Mouse (Mus musculus) embryo, embryonic 11.5 days (tissue): Measurements from ENCODE around the gene Etfdh.

ENCODE experiments used
- DNase-seq: peaks from one replicate; pipeline ENCODE4 v3.0.0-alpha.2; 2012; ENCODE audit warnings: low read depth, low spot score

Etfdh gene

DNA sequence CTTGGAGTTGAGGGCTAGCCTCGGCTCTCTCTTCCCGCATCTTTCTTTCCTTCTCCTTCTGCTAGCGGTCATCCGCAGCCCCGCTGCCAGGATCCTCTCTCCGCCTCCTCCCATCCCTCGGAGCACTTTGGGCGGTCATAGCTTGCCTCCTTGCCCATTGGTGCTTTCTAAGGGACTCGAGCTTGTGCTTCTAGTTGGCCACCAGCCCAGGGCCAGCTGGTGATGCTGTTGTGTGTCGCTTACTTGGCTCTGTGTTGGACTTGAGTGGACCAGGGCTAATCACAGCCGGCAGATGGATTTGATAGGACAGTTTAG, at the start of gene Etfdh:
Gene Etfdh (minus strand): TSS at position 85 of the 315 bp plus-strand sequence.
- peak; percentile 38 for DNase-seq

DNA sequence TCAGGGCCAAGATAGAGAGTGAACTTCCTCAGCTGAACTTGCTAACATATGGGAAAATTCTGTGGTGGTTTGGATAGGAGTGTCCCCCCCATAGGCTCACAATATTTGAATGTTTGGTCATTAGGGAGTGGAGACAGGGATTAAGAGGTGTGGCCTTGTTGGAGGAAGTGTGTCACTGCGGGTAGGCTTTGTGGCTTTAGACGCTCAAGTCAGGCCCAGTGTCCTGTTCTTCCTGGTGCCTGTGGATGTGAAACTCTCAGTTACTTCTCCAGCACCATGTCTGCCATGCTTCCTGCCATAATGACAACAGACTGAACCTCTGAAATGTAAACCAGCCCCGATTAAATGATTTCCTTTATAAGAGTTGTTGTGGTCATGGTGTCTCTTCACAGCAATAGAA, 47.1 kb upstream of the Etfdh start:
- DNase-seq: no peak

DNA sequence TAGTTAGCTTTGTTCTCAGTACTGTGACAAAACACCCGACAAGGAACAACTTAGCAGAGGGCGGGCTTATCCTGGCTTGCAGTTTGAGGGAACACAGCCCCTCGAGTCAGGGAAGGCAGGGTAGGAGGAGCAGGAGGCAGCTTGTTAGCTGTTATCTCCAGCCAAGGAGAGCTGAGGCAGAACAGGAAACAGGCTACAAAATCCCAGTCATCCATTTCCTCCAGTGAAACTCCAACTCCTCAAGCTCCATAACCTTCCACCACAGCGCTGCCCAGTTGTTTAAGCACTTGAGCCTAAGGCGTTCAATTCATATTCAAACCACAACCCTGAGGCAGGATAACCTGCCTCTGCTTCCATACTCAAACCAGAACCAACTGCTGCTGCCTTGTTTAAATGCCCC, 45.3 kb upstream of the Etfdh start:
- no peak for DNase-seq

DNA sequence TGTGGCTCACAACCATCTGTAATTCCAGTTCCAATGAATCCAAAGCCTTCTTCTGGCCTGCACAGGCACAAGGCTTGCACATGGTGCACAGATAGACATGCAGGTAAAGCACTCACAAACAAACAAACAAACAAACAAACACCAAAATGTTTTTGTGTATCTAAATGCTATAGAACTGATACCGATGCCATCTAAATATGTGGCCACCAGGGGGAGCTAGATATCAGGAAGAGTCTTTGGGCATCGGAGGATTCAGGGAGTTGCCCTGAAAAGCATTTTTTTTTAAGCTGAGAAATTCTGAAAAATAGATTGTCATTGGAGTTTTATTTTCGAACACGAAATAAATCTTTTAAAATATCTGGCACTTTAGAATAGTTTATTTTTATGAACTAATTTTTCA, 43.8 kb upstream of the Etfdh start:
- DNase-seq: peak; percentile 51

DNA sequence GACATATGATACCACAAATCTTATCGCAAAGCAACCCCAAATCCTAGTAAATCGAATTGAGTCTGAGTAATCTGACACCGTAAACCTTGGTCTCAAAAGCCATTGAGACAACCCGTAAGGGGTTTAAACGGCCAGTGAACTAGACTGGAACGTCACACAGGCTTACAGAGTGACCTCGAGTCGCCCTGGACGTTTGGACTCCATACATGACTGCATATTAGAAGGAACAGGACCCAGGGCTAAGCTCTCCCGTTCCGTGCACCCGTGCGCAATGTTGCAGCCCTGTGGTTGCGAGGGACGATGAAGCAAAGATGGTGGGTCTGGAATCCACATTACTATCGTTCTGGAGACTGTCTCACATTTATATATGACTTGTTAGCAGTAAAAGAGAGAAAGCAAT, 42.9 kb upstream of the Etfdh start:
- no peak for DNase-seq

DNA sequence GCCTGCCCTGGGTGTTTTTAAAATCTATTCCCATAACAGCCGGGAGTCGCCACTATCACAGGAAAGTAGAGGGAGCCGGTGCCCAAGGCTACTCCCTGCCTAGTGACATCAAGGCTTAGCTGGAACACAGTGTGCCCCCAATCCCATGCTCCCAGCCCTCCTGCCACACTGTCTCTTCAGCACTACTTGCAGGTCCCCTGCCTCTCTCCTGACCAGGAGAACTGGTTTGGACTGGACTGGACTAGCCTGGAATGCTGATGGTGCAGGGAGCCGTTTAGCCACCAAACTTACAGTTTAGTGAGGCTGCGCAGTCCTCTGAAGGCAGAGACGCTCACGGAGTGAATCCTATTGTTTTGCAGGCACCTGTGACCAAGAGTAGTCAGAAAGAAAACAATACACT, 41.3 kb upstream of the Etfdh start:
- DNase-seq: no peak

DNA sequence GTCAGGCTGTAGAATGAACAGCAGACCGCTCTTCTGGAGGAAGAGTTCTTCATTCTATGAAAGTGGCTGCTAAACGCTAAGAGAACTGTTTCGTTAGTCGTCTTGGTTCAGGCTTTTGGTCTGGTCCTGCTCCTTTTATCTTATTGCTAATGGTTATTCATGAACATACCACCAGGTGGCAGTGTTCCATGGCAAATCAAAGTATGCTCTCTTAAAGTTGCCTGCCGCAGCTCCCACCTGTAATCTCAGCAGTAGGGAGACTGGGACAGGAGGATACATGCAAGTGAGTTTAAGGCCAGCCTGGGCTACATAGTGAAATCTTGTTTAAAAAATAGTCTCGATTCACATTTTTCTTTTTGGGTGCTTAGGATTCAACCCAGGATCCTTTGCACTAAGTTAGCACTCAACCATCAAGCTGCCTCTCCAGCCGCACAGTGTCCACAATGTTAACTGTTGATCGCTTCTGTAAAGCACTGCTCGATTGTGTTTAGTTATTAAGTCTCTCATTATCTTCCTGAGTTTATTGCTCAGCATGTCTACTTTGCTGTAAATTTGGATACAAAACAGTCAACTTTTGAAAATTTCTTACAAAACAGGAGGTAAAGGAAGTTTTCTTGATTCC, 35.6 kb upstream of the Etfdh start:
- DNase-seq: peak; percentile 45

DNA sequence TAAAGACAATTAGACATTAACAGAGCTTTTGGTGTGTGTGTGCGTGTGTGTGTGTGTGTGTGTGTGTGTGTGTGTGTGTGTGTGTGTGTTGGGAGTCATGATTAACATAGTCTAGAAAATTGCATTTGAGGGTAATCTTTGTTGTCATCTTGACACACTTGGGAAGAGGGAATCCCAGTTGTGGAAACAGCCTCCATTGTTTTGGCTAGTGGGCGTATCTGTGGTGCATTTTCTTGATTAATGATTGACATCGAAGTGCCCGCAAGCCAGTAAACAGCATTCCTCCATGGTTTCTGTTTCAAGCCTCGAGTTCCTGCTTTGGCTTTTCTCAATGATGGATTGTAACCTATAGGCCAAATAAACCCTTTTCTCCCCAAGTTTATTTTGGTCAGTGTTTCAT, 27.4 kb upstream of the Etfdh start:
- no peak for DNase-seq

DNA sequence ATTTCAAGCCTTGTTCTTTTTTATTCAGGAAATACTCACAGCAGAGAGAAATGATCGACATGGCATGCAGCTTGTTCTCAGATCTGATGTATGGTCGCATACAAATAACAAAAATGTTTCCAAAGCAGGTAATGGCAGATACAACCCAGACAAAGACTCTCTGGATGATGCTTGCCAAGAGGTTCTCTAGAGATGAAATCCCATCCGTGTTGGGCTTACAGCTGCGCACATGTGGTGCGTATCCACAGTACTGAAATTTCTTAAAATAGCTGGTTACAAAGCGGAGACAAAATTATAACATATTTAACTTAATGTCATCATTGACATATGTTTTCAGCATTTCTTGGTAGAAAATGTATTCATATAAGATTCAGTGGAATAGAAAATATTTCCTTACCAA, 22.8 kb upstream of the Etfdh start:
- no peak for DNase-seq

DNA sequence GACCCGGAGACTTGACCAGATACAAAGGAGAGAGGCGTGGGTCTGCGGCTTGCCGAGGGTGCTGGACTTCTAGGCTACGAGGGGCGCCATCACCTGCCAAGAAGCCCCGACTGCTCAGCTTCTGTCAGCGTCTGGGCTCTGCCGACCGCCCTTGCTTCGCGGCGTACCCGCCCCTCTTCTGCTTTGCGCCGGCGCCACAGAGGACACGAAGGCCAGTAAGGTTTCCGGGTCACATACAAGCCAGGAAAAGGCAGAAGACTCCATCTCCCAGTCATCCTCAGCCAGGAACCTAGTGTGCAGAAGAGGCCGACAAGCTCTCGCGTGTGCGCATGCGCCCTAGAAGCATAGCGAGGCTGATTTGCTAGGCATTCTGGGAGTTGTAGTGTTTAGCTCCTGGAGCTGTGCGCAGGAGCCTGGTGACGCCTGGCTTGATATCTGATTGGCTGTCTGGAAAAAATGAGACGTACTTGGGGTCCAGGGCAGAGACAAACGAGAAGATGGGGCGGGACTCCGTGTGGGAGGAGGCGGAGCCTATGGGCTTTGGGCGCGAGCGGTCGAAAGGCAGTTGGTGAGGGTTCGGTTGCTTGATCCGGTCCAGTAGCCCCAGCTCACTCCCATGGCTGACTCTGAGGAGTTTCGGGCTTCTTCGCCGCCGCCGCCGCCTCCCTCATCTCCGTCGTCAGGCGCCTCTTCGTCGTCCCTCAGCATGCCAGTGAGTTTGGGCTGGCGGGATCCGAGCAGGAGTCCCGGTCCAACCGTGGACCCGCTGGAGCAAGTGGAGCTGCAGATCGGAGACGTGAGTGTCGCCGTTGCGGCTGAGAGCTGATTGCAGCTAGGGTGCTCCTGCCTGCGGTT, 512 bp downstream of the Etfdh start, which contains the start of gene 4930579G24Rik:
Gene 4930579G24Rik (plus strand): TSS at position 519 of the 855 bp plus-strand sequence.
- DNase-seq: peak; percentile 97

DNA sequence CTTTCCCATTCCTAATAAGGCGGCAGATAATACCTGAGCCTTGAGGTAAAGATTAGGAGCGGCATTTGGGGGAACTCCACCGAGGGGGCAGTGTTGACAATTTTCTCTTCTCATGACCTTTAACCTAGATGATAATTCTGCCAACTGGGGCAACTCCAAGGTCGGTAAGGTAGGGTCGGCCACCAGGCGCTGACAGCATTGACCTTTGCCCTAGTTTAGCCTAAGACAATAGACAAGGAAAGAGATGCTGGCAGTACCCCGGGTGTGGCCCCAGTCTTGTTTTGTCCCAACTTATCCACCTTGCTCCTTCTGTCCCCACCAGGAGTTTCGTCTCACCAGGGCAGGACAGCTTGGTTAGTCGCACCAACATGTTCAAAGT, 1.1 kb downstream of the Etfdh start:
- DNase-seq: no peak

DNA sequence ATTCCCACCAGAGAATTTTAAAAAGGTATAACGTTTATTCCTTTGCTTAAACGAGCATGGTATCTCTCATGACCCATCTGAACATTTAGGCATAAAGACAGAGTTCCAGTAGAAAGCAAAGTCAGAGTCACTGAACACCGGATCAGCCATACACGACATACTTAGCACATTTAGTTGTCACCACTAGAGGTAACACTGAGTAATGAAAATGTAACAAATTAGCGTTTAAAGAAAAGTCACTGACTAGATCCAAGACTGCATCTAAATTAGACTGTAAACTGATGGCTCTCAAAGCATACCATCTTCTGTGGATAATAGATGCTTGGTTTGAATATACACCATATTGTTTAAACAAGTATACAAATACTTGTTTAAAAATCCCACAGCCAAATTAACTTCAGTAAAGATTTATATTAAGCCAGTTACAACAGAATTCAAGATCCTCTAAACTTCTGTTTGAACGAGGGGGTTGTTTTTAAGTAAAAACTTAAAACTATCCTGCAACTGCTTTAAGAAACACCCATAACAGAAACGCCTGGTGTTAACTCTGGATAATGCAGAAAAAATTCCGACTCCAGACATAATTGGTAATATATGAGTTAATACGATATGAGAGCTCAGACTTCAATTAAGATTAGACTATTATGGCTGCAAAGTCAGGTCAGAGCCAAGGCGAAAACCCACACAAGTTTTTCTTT, 1.7 kb downstream of the Etfdh start:
- no peak for DNase-seq

DNA sequence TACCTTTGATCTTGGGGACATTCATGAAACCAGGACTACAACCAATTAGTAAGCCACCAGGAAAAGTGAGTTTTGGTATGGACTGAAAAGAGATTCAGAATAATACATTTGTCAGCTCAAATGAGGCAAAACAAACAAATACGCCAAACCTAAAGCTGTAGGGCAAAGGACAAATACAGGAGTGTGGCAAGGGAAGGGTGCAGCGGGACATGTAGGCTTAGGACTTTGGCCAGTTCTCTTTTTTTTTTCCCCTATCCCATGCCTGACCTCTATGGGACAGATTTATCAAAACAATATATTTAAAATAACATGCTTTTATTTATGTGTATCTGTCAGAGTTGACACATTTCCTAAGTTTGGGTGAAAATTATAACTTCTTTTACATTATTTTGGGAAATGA, 19.4 kb downstream of the Etfdh start:
- no peak for DNase-seq

DNA sequence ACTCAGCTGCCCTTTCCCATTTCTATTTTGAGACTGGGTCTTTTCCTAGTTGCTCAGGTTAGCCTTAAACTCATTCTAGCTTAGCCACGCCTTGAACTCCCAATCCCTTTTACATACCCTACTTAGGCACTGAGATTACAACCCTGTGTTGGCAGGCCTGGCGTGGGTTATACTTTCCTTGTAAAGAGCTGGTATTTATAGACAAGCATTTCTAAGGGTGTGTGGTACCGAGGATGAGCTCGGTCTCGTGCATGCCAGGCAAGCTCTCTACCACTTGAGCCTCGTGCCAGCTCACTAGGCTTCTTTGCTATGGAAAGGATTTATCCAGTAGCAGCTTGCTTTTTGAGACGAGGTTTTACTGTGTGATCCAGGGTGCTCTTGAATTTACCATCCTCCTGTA, 33.8 kb downstream of the Etfdh start:
- no peak for DNase-seq

DNA sequence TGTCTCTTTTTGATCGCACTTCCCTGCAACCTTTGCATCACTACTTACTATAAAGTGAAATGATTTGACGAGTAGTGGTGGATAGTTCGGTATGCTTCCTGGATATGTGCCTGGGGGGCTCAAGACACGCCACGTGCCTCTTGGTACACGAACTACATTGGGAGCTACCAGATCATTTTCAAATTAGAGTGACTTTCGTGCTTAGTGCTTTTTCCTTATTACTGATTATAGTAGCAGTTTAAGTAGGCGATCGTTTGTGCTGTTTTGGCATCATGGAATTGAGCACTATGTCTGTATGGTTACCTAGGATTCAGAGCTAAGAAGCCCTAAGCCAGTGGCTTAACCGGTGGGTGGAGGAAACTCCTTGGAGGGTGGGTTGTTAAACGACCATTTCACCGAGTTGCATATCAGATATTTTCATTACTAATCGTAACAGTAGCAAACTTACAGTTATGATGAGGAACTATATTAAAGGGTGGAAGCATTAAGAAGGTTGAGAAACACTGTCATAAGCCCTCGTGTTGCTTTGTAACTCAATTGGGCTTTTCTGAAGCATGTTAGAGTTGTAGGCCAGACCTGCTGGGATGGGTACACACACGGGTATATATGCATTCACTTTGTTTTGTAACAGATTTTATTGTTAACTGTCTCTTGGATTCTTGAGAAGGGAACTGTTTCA, 37.4 kb downstream of the Etfdh start:
- no peak for DNase-seq

DNA sequence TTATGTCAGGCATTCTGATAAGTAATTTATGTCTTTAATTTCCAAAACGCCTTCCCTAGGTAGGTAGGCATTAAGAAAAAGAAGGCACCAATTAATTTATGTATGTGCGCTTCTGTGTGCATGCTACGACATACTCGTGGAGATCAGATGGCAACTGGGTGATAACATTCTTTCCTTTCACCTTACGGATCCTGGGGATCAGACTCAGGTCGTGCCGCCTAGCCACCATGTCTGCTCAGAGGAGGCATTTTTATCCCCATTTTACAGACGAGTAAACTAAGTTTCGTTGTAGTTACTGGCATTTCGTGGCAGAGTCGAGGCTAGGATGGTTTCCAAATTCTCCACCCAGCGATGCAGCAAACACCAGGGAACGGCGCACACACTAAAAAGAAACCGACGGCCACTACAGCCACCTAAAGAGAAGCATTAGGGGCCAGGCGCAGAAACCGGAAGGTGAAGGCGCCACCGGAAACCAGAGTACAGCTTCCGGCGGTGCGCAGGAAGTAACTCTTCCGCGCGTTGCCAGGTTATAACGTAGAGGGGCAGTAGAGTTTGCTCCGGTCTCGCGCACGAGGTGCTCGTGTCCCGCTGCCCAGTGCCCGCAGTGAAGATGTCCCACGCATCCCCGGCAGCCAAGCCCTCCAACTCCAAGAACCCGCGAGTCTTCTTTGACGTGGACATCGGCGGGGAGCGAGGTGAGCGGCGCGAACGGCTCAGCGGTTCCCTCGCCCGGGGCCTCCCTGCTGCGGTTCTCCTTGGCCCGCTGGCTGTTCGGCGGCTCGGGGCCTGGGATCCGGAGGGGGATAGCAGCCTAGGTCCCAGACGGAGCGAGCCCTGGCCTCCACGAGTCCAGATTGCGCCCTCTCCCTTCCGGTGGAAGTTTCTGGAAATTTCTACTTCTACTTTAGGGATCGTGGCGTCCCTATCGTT, 38.2 kb downstream of the Etfdh start, which contains the start of gene Ppid:
Gene Ppid (plus strand): TSS at position 480 of the 930 bp plus-strand sequence.
- DNase-seq: peak; percentile 73

DNA sequence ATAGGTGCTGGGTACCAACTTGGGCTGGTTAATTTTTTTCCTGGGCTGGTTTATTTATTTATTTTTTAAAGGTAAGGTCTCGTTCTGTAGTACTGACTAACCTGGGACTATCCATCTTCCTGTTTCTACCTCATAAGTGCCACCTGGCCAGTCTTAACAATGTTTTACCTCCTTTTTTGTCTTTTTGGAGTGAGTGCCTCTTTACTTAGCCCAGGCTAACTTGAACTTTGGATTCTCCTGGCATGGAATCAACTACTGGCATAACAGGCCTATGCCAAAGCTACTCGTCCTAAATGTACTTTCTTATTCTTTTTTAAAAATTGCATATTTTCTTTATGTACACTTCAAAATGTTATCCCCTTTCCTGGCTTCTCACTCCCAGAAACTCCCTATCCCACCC, 39.6 kb downstream of the Etfdh start:
- no peak for DNase-seq

DNA sequence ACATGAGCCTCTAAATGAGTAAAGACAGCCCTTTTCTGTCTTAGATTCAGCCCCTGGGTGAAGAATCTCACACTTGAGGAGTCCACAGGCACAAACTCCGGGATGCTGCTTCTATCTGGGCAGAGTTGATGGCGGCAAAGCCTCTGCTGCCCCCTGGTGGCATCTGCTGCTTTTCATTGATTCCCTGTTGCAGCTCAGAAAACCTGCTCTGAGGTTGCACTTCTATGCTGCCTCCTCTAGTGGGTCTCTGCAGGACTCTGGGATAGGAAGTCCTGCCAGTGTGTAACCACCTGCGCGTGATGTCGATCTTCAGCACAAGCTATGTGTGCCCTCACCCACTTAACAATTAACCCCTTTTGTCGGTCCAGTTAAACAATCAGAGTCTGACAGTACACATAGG, 42.5 kb downstream of the Etfdh start:
- DNase-seq: peak; percentile 84

DNA sequence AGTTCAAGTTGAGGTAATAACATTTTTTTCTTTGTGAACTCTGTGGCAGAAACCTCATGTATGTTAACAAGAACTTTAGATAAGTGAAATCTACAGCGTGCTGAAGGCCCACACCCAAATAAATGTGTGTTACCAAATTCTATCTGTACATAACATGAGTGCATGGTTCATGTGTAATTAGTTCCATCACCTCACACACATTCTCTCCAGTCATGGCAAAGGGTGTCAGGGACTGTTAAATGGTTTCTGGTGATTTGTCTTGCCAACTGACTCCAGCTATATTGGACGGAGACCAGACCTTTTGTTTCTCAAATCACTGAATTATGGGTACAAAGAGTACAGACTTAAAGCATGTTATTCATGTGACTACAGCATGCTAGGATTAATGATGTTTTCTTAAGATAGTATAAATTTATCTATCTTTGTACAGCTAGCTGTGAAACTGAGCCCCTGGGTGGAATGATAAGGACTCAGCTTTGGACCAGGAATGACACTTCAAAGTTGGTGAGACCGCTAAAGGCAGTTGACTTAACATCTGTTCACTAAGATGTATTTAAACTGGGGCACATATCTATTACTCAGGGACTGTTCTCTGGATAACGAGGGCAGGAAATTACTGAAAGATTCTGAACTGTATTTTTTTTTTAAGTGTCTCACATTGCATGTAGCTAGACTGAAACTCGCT, 49.3 kb downstream of the Etfdh start:
- DNase-seq: no peak

DNA sequence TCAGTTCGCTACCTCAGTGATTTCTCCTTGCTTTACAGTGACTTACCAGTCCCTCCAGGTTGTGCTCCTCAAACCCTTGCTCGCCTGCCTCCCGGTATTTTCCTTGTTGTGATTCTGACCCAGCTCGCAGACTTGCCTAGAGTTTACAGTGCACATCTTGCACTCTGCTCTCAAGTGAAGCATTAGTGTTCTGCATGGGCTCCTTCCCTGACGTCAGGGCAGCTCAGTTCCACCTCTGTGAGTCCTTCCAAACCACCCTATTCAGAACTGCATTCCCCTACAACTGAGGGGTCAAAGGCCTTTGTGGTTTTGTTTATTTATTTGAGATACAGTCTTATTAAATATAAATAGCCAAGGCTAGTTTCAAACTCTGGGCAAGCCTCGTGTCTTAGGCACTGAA, 51.1 kb downstream of the Etfdh start:
- no peak for DNase-seq
